Mouse (Mus musculus) retina, embryonic 14.5 days (tissue): ENCODE measurements at regions not wholly inside any gene's neighbourhood (a gene's known extent, or its start where the extent isn't known, plus 50 kb on each side); places are given as distances from the start of the nearest gene placed in this dataset.
A peak's percentile ranks its signal among the peaks of the same experiment; 100 is the strongest.
"Not testable (repeated sequence)": the region's sequence is repeated elsewhere in the genome, so short reads cannot be mapped to it uniquely, and the experiment has no call there.

Experiments
- DNase-seq: peaks from one replicate; pipeline ENCODE4 v3.0.0-alpha.2; 2015; ENCODE audit warnings: low spot score

GRCm38 (mm10) chr11:42754481-42755272, 280.9 kb upstream of the Gm9972 start:
- peak; percentile 27 for DNase-seq

- DNase-seq = no peak
These were observed 280.1 kb upstream of the Gm9972 start for GRCm38 (mm10) chr11:42755415-42755814.

GRCm38 (mm10) chr11:42765213-42765612, 270.3 kb upstream of the Gm9972 start:
- DNase-seq = no peak

GRCm38 (mm10) chr11:42775074-42775676, 260.4 kb upstream of the Gm9972 start:
- no peak for DNase-seq

- DNase-seq = no peak
These were observed 224.1 kb upstream of the Gm9972 start for GRCm38 (mm10) chr11:42811487-42811886.

- DNase-seq = no peak
These were observed 219.8 kb upstream of the Gm9972 start for GRCm38 (mm10) chr11:42815753-42816152.

- DNase-seq = no peak
These were observed 212.7 kb upstream of the Gm9972 start for GRCm38 (mm10) chr11:42822835-42823234.

GRCm38 (mm10) chr11:42845795-42846194, 189.8 kb upstream of the Gm9972 start:
- DNase-seq = no peak

GRCm38 (mm10) chr11:42854411-42854810, 181.1 kb upstream of the Gm9972 start:
- DNase-seq = no peak

GRCm38 (mm10) chr11:42857687-42858086, 177.9 kb upstream of the Gm9972 start:
- DNase-seq = no peak

GRCm38 (mm10) chr11:42874056-42874455, 161.5 kb upstream of the Gm9972 start:
- DNase-seq = no peak

GRCm38 (mm10) chr11:42900024-42900423, 135.5 kb upstream of the Gm9972 start:
- DNase-seq = no peak

GRCm38 (mm10) chr11:42903459-42904012, 132.0 kb upstream of the Gm9972 start:
- DNase-seq = no peak

GRCm38 (mm10) chr11:42905561-42905960, 130.0 kb upstream of the Gm9972 start:
- DNase-seq = no peak

GRCm38 (mm10) chr11:42906020-42906419, 129.5 kb upstream of the Gm9972 start:
- no peak for DNase-seq

- DNase-seq = no peak
These were observed 118.9 kb upstream of the Gm9972 start for GRCm38 (mm10) chr11:42916421-42917181.

- no peak for DNase-seq
These were observed 116.3 kb upstream of the Gm9972 start for GRCm38 (mm10) chr11:42919221-42919620.

- DNase-seq = no peak
These were observed 108.4 kb upstream of the Gm9972 start for GRCm38 (mm10) chr11:42927156-42927555.

GRCm38 (mm10) chr11:42928916-42929315, 106.6 kb upstream of the Gm9972 start:
- no peak for DNase-seq

GRCm38 (mm10) chr11:42939271-42939670, 96.3 kb upstream of the Gm9972 start:
- not testable (repeated sequence) for DNase-seq

- no peak for DNase-seq
These were observed 94.0 kb upstream of the Gm9972 start for GRCm38 (mm10) chr11:42941561-42941960.

- no peak for DNase-seq
These were observed 93.3 kb upstream of the Gm9972 start for GRCm38 (mm10) chr11:42942284-42942683.

- no peak for DNase-seq
These were observed 91.0 kb upstream of the Gm9972 start for GRCm38 (mm10) chr11:42944573-42944972.
